Mouse (Mus musculus): ENCODE results near the gene Tlcd1. TPM values are rescaled to one million over a fixed set of nuclear protein-coding genes. Genes with fewer than 3 reads are reported as not detected.

The Tlcd1 gene
- polyA plus RNA-seq, 1 experiment from 2014 or later: 9.4 TPM

DNA sequence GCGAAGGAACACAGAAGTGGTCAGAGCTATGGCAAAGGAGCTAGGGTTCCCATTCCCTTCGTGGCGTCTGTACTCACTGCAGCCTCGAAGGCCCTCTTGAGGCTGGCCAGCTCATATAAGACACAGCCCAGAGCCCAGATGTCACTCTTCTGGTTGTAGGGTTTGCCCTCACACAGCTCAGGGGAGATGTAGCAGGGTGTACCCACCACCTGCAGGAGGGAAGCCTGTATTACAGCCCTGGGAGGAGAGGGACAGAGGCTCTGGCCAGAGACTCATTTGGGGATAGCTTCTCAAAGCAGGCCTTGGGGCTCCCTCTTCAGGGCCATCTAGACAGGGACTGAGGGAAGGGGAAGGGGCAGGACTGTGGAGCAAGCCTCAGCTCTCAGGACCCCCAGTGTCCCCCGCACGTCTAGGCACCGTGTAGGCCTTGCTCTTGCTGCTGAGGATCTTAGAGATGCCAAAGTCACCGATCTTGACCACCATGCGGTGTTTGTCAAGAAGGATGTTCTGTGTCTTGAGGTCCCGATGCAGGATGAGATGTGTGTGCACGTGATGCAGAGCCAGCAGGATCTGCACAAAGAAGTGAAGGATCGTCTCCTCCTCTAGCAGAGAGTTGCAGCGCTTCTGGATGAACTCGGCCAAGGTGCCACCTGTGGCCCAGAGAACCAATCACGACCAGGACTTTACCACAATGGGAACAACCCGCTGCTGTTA, 4.3 kb upstream of the Tlcd1 start:
- ATAC-seq (ENCODE audit: low FRiP score): no peak
- H3K27ac ChIP-seq: no peak overlapping the region
- no peak overlapping the region for H3K4me2 ChIP-seq (replicated peaks)
- H3K9ac ChIP-seq: no peak overlapping the region
- WGBS: 83% methylated on average over 16 of the region's 16 CpGs
- H3K4me1 ChIP-seq: peaks cover 10% of the 10 kb centered on the region
- H3K4me3 ChIP-seq: no peak overlapping the region
- H3K36me3 ChIP-seq: no peaks in the 10 kb centered on the region
- H3K27me3 ChIP-seq: no peaks in the 10 kb centered on the region
- no peaks in the 10 kb centered on the region for H3K9me3 ChIP-seq (replicated peaks)

GRCm38 (mm10) chr11:78172748-78173383, 3.6 kb upstream of the Tlcd1 start:
- ATAC-seq (ENCODE audit: low FRiP score): no peak
- Histone ChIP-seq H3K27me3 (no peaks in the 10 kb centered on the region), H3K4me3 (no peak overlapping the region), H3K9ac (no peak overlapping the region), H3K4me2 (replicated peaks) (no peak overlapping the region), H3K9me3 (replicated peaks) (no peaks in the 10 kb centered on the region), H3K4me1 (peaks cover 15% of the 10 kb centered on the region), H3K36me3 (no peaks in the 10 kb centered on the region), H3K27ac (no peak overlapping the region)
- WGBS: 86% methylated on average over 19 of the region's 19 CpGs

DNA sequence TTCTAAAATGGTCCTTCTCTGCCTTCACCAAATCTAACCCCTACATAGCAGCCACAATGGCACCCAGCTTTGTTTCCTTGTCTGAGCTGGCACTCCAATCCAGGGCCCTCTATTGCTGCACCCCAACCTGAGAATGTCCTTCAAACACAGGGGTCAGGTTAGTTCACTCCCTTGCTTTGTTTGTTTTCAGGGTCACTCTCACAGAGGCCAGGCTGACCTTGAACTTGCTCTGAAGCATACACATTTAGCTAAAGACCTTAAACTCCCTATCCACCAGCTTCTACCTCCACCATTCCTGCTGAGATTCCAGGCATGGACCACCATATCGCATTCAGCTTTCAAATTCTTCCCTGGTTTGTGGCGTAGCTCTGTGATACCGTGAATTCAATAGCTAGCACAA, 2.0 kb upstream of the Tlcd1 start:
- Histone ChIP-seq H3K9ac (no peak overlapping the region), H3K36me3 (peaks cover 2% of the 10 kb centered on the region; the same call in 1 of the 2 replicates), H3K27me3 (no peaks in the 10 kb centered on the region), H3K4me1 (peaks cover 30% of the 10 kb centered on the region), H3K4me2 (replicated peaks) (no peak overlapping the region), H3K9me3 (replicated peaks) (no peaks in the 10 kb centered on the region), H3K27ac (no peak overlapping the region), H3K4me3 (no peak overlapping the region)
- ATAC-seq (ENCODE audit: low FRiP score): no peak
- WGBS: 91% methylated on average over 3 of the region's 3 CpGs

DNA sequence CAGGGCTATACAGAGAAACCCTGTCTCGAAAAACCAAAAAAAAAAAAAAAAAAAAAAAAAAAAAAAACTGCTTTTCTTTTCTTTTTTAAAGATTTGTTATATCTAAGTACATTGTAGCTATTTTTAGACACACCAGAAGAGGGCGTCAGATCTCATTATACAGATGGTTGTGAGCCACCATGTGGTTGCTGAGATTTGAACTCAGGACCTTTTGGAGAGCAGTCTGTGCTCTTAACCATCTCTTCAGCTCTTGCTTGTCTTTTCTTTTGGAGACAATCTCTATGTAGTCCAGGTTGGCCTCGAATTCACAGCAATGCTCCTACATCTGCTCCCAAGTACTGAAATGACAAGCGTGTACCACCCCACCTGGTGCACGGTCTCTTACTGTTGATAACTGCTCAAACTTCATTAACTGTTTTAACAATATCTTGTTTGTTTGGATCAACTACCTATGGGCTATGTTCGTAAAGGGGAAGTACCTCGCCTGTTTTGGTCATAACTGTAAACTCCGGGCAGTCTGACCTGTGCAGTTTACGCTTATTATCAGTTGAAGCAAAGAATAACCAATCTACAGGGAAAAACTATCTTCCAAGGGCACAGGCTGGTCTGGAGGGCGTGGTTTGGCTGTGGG, 625 bp upstream of the Tlcd1 start:
- peak overlapping the region; percentile 90 for H3K4me2 ChIP-seq (replicated peaks)
- H3K9ac ChIP-seq: peak overlapping the region; percentile 56
- peaks cover 16% of the 10 kb centered on the region for H3K36me3 ChIP-seq
- no peak; the same call in 1 of the 2 replicates for ATAC-seq (ENCODE audit: low FRiP score)
- WGBS: 5% methylated on average over 9 of the region's 10 CpGs
- peak overlapping the region; percentile 53 for H3K4me3 ChIP-seq
- H3K27me3 ChIP-seq: no peaks in the 10 kb centered on the region
- no peaks in the 10 kb centered on the region for H3K9me3 ChIP-seq (replicated peaks)
- peaks cover 42% of the 10 kb centered on the region for H3K4me1 ChIP-seq
- H3K27ac ChIP-seq: no peak overlapping the region; the same call in 1 of the 2 replicates

GRCm38 (mm10) chr11:78176905-78177331, 407 bp downstream of the Tlcd1 start:
- H3K27ac ChIP-seq: peak overlapping the region; percentile 70; the same call in 1 of the 2 replicates
- 2% methylated on average over 23 of the region's 23 CpGs for WGBS
- H3K4me2 ChIP-seq (replicated peaks): peak overlapping the region; percentile 90
- no peaks in the 10 kb centered on the region for H3K27me3 ChIP-seq
- peaks cover 22% of the 10 kb centered on the region for H3K36me3 ChIP-seq
- peaks cover 46% of the 10 kb centered on the region for H3K4me1 ChIP-seq
- peak overlapping the region; percentile 53 for H3K4me3 ChIP-seq
- H3K9me3 ChIP-seq (replicated peaks): no peaks in the 10 kb centered on the region
- peak overlapping the region; percentile 56 for H3K9ac ChIP-seq
- no peak for ATAC-seq (ENCODE audit: low FRiP score)

DNA sequence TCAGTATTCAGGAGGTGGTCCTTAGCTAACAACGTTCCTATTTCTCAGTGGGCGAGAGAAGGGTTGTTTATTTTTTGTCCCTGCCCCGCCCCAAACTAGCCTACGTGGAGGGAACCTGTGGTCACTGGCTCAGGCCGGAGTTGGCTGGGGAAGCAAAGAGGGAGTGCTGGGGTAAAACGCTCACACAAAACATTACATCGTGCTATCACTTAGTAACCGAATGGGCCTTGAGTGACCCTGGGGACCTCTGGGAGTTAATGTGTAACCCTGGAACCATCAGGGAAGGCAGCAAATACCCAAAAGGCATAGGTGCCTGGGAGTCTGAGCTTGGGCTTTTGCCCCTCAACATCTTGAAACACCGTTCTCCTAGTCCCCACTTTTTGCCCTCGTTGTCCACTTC, 926 bp downstream of the Tlcd1 start:
- H3K4me2 ChIP-seq (replicated peaks): peak overlapping the region; percentile 90
- H3K4me3 ChIP-seq: peak overlapping the region; percentile 53
- no peak overlapping the region for H3K9ac ChIP-seq
- H3K36me3 ChIP-seq: peaks cover 22% of the 10 kb centered on the region
- H3K27ac ChIP-seq: peak overlapping the region; percentile 90; the same call in 1 of the 2 replicates
- WGBS: 2% methylated on average over 10 of the region's 10 CpGs
- no peak for ATAC-seq (ENCODE audit: low FRiP score)
- H3K9me3 ChIP-seq (replicated peaks): no peaks in the 10 kb centered on the region
- H3K4me1 ChIP-seq: peaks cover 52% of the 10 kb centered on the region
- no peaks in the 10 kb centered on the region for H3K27me3 ChIP-seq

GRCm38 (mm10) chr11:78177903-78178858, 1.7 kb downstream of the Tlcd1 start:
- ATAC-seq (ENCODE audit: low FRiP score): peak; percentile 84
- H3K36me3 ChIP-seq: peaks cover 22% of the 10 kb centered on the region
- H3K9me3 ChIP-seq (replicated peaks): no peaks in the 10 kb centered on the region
- peak overlapping the region; percentile 53 for H3K4me3 ChIP-seq
- WGBS: under 1% methylated on average over 70 of the region's 84 CpGs
- H3K9ac ChIP-seq: peak overlapping the region; percentile 73
- no peaks in the 10 kb centered on the region for H3K27me3 ChIP-seq
- H3K27ac ChIP-seq: peak overlapping the region; percentile 90
- H3K4me1 ChIP-seq: peaks cover 53% of the 10 kb centered on the region
- peak overlapping the region; percentile 90 for H3K4me2 ChIP-seq (replicated peaks)

GRCm38 (mm10) chr11:78178859-78179437, 2.4 kb downstream of the Tlcd1 start:
- Histone ChIP-seq H3K4me1 (peaks cover 55% of the 10 kb centered on the region), H3K4me2 (replicated peaks) (peak overlapping the region; percentile 90), H3K9ac (peak overlapping the region; percentile 73), H3K36me3 (peaks cover 22% of the 10 kb centered on the region), H3K27me3 (no peaks in the 10 kb centered on the region), H3K9me3 (replicated peaks) (no peaks in the 10 kb centered on the region), H3K4me3 (peak overlapping the region; percentile 53), H3K27ac (peak overlapping the region; percentile 90)
- no peak for ATAC-seq (ENCODE audit: low FRiP score)
- 1% methylated on average over 29 of the region's 29 CpGs for WGBS

GRCm38 (mm10) chr11:78179438-78179999, 3.0 kb downstream of the Tlcd1 start:
- peak overlapping the region; percentile 53 for H3K4me3 ChIP-seq
- peaks cover 58% of the 10 kb centered on the region for H3K4me1 ChIP-seq
- H3K9ac ChIP-seq: peak overlapping the region; percentile 73
- H3K27me3 ChIP-seq: no peaks in the 10 kb centered on the region
- H3K9me3 ChIP-seq (replicated peaks): no peaks in the 10 kb centered on the region
- no peak for ATAC-seq (ENCODE audit: low FRiP score)
- H3K36me3 ChIP-seq: peaks cover 22% of the 10 kb centered on the region
- H3K4me2 ChIP-seq (replicated peaks): peak overlapping the region; percentile 90
- H3K27ac ChIP-seq: peak overlapping the region; percentile 90; the same call in 1 of the 2 replicates
- WGBS: 32% methylated on average over 8 of the region's 8 CpGs

DNA sequence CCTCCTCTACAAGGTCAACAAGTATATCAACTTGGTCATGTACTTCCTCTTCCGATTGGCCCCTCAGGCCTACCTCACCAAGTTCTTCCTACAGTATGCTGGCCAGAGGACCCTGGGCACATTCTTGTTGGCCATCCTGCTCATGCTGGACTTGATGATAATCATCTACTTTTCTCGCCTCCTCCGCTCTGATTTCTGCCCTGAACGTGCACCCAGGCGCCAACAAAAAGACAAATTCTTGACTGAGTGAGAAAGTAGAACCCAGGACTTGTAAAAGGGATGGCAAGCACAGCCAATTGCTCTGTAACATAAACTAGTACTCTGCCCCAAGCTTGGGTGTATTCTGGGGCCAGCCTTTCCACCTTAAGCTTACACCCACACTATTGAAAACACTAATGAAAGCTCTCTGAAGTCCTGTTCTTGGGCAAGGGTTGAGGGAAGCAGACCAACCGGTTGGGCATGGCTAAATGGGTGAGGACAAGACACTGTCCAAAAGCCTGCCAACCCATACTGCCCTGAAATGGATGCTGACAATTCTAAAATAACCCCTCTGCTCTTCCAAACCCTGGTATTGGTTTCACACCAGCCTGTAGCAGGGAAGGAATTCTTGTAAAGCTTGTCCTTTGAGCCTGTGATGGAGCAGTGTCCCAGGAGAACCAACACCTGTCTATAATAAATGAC, 3.7 kb downstream of the Tlcd1 start:
- peak overlapping the region; percentile 90; the same call in 1 of the 2 replicates for H3K4me2 ChIP-seq (replicated peaks)
- H3K9me3 ChIP-seq (replicated peaks): no peaks in the 10 kb centered on the region
- H3K4me3 ChIP-seq: no peak overlapping the region
- no peak for ATAC-seq (ENCODE audit: low FRiP score)
- 76% methylated on average over 6 of the region's 6 CpGs for WGBS
- no peak overlapping the region for H3K9ac ChIP-seq
- H3K27me3 ChIP-seq: no peaks in the 10 kb centered on the region
- H3K4me1 ChIP-seq: peaks cover 58% of the 10 kb centered on the region
- peaks cover 22% of the 10 kb centered on the region for H3K36me3 ChIP-seq
- H3K27ac ChIP-seq: no peak overlapping the region
